Mouse (Mus musculus) inflammation-experienced regulatory T-cells, adult 6 months (primary cell): ENCODE results near the gene Gm4187. TPM values are rescaled to one million over a fixed set of nuclear protein-coding genes. Genes with fewer than 3 reads are reported as not detected.
"Not testable (repeated sequence)": the region's sequence is repeated elsewhere in the genome, so short reads cannot be mapped to it uniquely, and the experiment has no call there.

Source experiments
- ATAC-seq: one replicate; pipeline ENCODE4 v1.8.0; 2017
- polyA plus RNA-seq, 3 experiments: library from polyadenylated mRNA; unstranded; fragments of 100-300 nt; shearing (Covaris generic); gene quantifications; one replicate each; pipeline ENCODE4 v1.2.1; 2017

Gene Gm4187
- not detected for polyA plus RNA-seq

DNA sequence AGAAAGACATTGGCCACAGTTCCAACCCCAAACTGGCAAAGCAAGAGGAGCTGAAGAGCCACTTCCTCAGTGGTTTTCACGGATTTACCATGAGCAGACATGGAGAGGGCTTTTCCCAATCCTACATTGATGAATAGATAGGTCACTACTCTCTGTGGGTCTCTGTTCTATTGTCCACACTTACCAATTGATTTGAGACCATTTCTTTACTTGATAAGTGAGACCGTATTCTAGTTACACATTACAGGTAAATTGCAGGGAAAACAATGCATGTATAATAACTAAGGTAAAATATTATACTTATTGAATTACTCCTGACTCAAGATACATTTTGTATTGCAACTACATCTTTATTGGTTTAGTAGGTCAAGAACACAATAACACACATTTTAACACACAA, at the start of gene Gm4187:
Gm4187 (minus strand) TSS at position 101 of the 400 bp plus-strand sequence.
- not testable (repeated sequence) for ATAC-seq

DNA sequence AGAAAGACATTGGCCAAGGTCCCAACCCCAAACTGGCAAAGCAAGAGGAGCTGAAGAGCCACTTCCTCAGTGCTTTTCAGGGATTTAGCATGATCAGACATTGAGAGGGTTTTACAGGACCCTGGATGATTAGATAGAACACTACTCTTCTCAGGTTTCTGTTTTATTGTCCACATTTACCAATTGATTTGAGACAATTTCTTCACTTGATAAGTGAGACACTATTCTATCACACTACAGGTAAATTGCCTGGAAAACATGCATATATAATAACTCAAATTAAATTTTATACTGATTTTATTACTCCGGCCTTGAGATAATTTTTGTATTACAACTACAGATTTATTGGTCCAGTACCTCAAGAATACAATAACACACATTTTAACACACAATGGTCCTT, 41.4 kb upstream of the Gm4187 start, which contains the start of gene Gm8660:
Gm8660 (minus strand) TSS at position 101 of the 400 bp plus-strand sequence.
- not testable (repeated sequence) for ATAC-seq

Other genes with a start within 250 kb of the Gm4187 start
- not detected for gene Gm16451, start 211.5 kb downstream of the Gm4187 start, polyA plus RNA-seq
- gene Gm10666, start 195.0 kb downstream of the Gm4187 start, polyA plus RNA-seq: not detected
- gene Vmn1r142, start 165.7 kb downstream of the Gm4187 start, polyA plus RNA-seq: not detected
- gene Vmn1r143, start 140.3 kb downstream of the Gm4187 start, polyA plus RNA-seq: not detected
- gene Gm8653, start 128.5 kb downstream of the Gm4187 start, polyA plus RNA-seq: not detected
- not detected for gene Gm8453, start 100.2 kb downstream of the Gm4187 start, polyA plus RNA-seq
- gene Gm8660, start 41.3 kb upstream of the Gm4187 start, polyA plus RNA-seq: not detected
- gene Vmn1r148, start 83.9 kb upstream of the Gm4187 start, polyA plus RNA-seq: not detected
- gene Vmn1r149, start 108.5 kb upstream of the Gm4187 start, polyA plus RNA-seq: not detected
- gene Gm10665, start 134.4 kb upstream of the Gm4187 start, polyA plus RNA-seq: not detected
- gene Vmn1r151, start 170.0 kb upstream of the Gm4187 start, polyA plus RNA-seq: not detected
- gene Vmn1r152, start 193.2 kb upstream of the Gm4187 start, polyA plus RNA-seq: not detected
- not detected for gene Gm8677, start 205.2 kb upstream of the Gm4187 start, polyA plus RNA-seq
- gene Gm4201, start 235.6 kb upstream of the Gm4187 start, polyA plus RNA-seq: not detected